Comparison of ENCODE assay signal across 22 mouse cellular contexts in genomic region chr1:62875631-62876030, GRCm38 (mm10).
DNase-seq lines count a peak whose midpoint lies in the region; ATAC-seq and TF ChIP-seq lines count a peak whose summit lies in the region.
"Had no signal": no experiment of that assay in that cellular context is flagged by ENCODE, and none has a peak within 500 bp of the region (broad histone marks: within the 10 kb centered on the region; RNA-seq: fewer than 3 reads in every experiment).

No protein-coding gene starts in this region.

- WGBS in thymus, adult 2 months = 6% methylated on average over 9 of the region's 9 CpGs

- DNase-seq in 416B (ENCODE audit: low read depth) (peak; percentile 3), ES-E14 (ENCODE audit: low read depth, low spot score) (no peak)
- DNase-seq in thymus, adult 2 months = peak; percentile 36
- DNase-seq in lung, postnatal 36 days = no peak
- no peak for DNase-seq in urinary bladder, adult 2 months (ENCODE audit: low spot score)
- DNase-seq in gastrocnemius, postnatal 14 days = no peak
- DNase-seq in ovary, postnatal 14 days (ENCODE audit: low spot score) = no peak
- DNase-seq: adrenal gland, adult 8-10 months; B cell, adult 2 months; cerebellum, adult 11-12 months; cerebellum, postnatal 36 days; heart, adult 2 months; layer of hippocampus, postnatal 36 days; right cerebral cortex, postnatal 4 days had no signal

- no peaks in the 10 kb centered on the region for H3K27me3 ChIP-seq in thymus, adult 2 months (ENCODE audit: control insufficient read depth, insufficient read depth, low read length)
- H3K27me3 ChIP-seq: embryonic facial prominence, embryonic 12.5 days; forebrain, embryonic 15.5 days; heart, embryonic 15.5 days; kidney, embryonic 15.5 days; lung, embryonic 15.5 days; megakaryocyte, embryonic 14.5 days had no signal

- TF ChIP-seq POLR2A in thymus, adult 2 months (IDR thresholded peaks at IDR 0.05; ENCODE audit: control insufficient read depth, extremely low read depth, insufficient read depth, low read length, poor library complexity) = 0 out of 2 replicates have a peak, but pooled peaks have one; percentile 23

- peak overlapping the region; percentile 16; the same call in 1 of the 2 replicates for H3K27ac ChIP-seq in ES-E14 (ENCODE audit: insufficient read depth, low read depth, low read length, poor library complexity, severe bottlenecking)
- H3K27ac ChIP-seq in thymus, adult 2 months (ENCODE audit: control insufficient read depth, insufficient read depth, low read length) = peak overlapping the region; percentile 20; the same call in 1 of the 2 replicates
- H3K27ac ChIP-seq: embryonic facial prominence, embryonic 12.5 days; forebrain, embryonic 15.5 days; heart, adult 2 months; heart, embryonic 15.5 days; hindbrain, embryonic 10.5 days; kidney, embryonic 15.5 days; lung, embryonic 15.5 days had no signal

- ATAC-seq in inflammation-experienced regulatory T-cells, adult 6 months = peak; percentile 69
- ATAC-seq: forebrain, embryonic 15.5 days had no signal

- H3K4me1 ChIP-seq in ES-E14 (ENCODE audit: control insufficient read depth in 2 of 2, insufficient read depth in 2 of 2, low read length in 2 of 2, poor library complexity in 1 of 2) = no peaks in the 10 kb centered on the region
- H3K4me1 ChIP-seq in thymus, adult 2 months (replicated peaks; ENCODE audit: control insufficient read depth, insufficient read depth, low read length) = peaks cover 21% of the 10 kb centered on the region
- H3K4me1 ChIP-seq: forebrain, embryonic 15.5 days; heart, embryonic 15.5 days; kidney, embryonic 15.5 days; lung, embryonic 15.5 days had no signal

- in situ Hi-C loops in ES-E14 (cut with MboI; ENCODE audit: low sequenced_read_pairs in 2 of 2, unreplicated experiment in 2 of 2) = no loop called here

- intact Hi-C loops in gastrocnemius, postnatal 14 days (cut with DNase I; ENCODE audit: low total_unique reads) = no loop called here

- no peaks in the 10 kb centered on the region for H3K9me3 ChIP-seq in ES-E14 (ENCODE audit: control insufficient read depth, insufficient read depth, low read depth, low read length)
- H3K9me3 ChIP-seq: embryonic facial prominence, embryonic 12.5 days; forebrain, embryonic 15.5 days; heart, embryonic 15.5 days; hindbrain, embryonic 10.5 days; kidney, embryonic 15.5 days; lung, embryonic 15.5 days; megakaryocyte, embryonic 14.5 days had no signal

- H3K36me3 ChIP-seq in ES-E14 (ENCODE audit: control insufficient read depth, insufficient read depth, low read length, poor library complexity, severe bottlenecking) = no peaks in the 10 kb centered on the region
- H3K36me3 ChIP-seq in thymus, adult 2 months (ENCODE audit: control insufficient read depth, insufficient read depth, low read length) = no peaks in the 10 kb centered on the region
- H3K36me3 ChIP-seq: embryonic facial prominence, embryonic 12.5 days; forebrain, embryonic 15.5 days; heart, embryonic 15.5 days; hindbrain, embryonic 10.5 days; kidney, embryonic 15.5 days; lung, embryonic 15.5 days had no signal

- H3K4me3 ChIP-seq in ES-E14 (ENCODE audit: insufficient read depth in 1 of 2, low read depth in 1 of 2, low read length in 2 of 2, poor library complexity in 1 of 2, severe bottlenecking in 1 of 2) = no peak overlapping the region
- H3K4me3 ChIP-seq in thymus, adult 2 months (ENCODE audit: control insufficient read depth, insufficient read depth, low read length) = no peak overlapping the region
- H3K4me3 ChIP-seq: embryonic facial prominence, embryonic 12.5 days; forebrain, embryonic 15.5 days; heart, adult 2 months; heart, embryonic 15.5 days; hindbrain, embryonic 10.5 days; kidney, embryonic 15.5 days; lung, embryonic 15.5 days; megakaryocyte, embryonic 14.5 days had no signal

- TF ChIP-seq CTCF in thymus, adult 2 months (IDR thresholded peaks at IDR 0.05; ENCODE audit: borderline replicate concordance, control insufficient read depth, extremely low read depth, insufficient read depth, low read length, poor library complexity) = no peak

- no peak overlapping the region for H3K9ac ChIP-seq in ES-E14 (ENCODE audit: insufficient read depth, low read depth, low read length, poor library complexity, severe bottlenecking)
- H3K9ac ChIP-seq: embryonic facial prominence, embryonic 12.5 days; forebrain, embryonic 15.5 days; heart, embryonic 15.5 days; kidney, embryonic 15.5 days; lung, embryonic 15.5 days had no signal

TF ChIP-seq in ES-E14, 5 proteins besides CTCF, POLR2A, EP300 and RAD21:
- TF ChIP-seq MAFK (IDR thresholded peaks at IDR 0.05; ENCODE audit: insufficient read depth, low read depth, low read length) = no peak
- TF ChIP-seq CHD2 (IDR thresholded peaks at IDR 0.05; ENCODE audit: low read depth, low read length) = no peak
- no peak for TF ChIP-seq HCFC1 (IDR thresholded peaks at IDR 0.05; ENCODE audit: borderline replicate concordance, insufficient read depth, low read length)

Comparison
In these comparisons a context has a peak if more than half of its experiments do, and no peak if none do; other contexts are left out.
1. DNase-seq: peak in 416B (single experiment) and thymus, adult 2 months (single experiment); none in ES-E14 (single experiment), lung, postnatal 36 days (single experiment), urinary bladder, adult 2 months (single experiment), gastrocnemius, postnatal 14 days (single experiment) and ovary, postnatal 14 days (single experiment).